Comparison of ENCODE assay signal across 8 mouse cellular contexts in the genomic region with DNA sequence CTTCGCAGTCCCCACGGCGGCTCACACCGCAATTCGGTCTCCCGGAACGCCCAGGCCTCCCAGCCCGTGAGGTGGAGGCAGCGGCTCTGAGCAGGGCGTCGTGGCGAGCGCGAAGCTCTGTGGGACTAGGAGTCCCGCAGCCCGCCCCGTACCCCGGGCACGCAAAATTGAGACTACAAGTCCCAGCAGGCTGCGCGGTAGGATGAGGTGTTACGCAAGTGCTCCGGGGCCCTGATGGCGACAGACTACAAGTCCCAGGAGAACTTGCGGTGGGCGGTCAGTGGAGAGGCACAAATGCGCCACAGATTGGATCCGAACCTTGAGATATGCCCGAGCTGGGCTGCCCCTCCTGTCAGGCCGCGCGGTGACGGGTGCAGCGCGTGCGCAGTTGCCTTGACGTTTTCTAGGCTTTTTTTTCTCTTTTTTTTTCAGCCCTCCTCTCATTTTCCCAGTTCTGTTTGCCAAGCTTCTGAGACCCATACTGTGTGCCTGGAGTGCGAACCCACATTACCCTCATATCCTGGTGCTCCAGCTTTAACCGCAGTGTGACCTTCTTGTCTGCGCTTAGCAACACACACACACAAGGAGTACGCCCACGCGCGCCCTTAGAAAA. TPM values are rescaled to one million over a fixed set of nuclear protein-coding genes. Genes with fewer than 3 reads are reported as not detected.
DNase-seq lines count a peak whose midpoint lies in the region; ATAC-seq and TF ChIP-seq lines count a peak whose summit lies in the region.

No protein-coding gene starts in this region.

- WGBS in bone marrow, adult 2 months = 1% methylated on average over 44 of the region's 44 CpGs
- 2% methylated on average over 44 of the region's 44 CpGs for WGBS in embryonic facial prominence, embryonic 15.5 days
- WGBS in limb, embryonic 14.5 days = 3% methylated on average over 44 of the region's 44 CpGs
- 1% methylated on average over 44 of the region's 44 CpGs for WGBS in midbrain, postnatal 0 days

- peak overlapping the region; percentile 93 for H3K9ac ChIP-seq in embryonic facial prominence, embryonic 15.5 days
- peak overlapping the region; percentile 95 for H3K9ac ChIP-seq in limb, embryonic 14.5 days (ENCODE audit: low read depth, low read length, severe bottlenecking)
- H3K9ac ChIP-seq in midbrain, postnatal 0 days (replicated peaks; ENCODE audit: low read length, poor library complexity, severe bottlenecking) = peak overlapping the region; percentile 88

- peak overlapping the region; percentile 70 for H3K4me3 ChIP-seq in bone marrow, adult 2 months (replicated peaks; ENCODE audit: control insufficient read depth, low read depth, low read length)
- H3K4me3 ChIP-seq in embryonic facial prominence, embryonic 15.5 days (replicated peaks) = peak overlapping the region; percentile 100
- peak overlapping the region; percentile 97 for H3K4me3 ChIP-seq in limb, embryonic 14.5 days (replicated peaks; ENCODE audit: low read length)
- peak overlapping the region; percentile 88 for H3K4me3 ChIP-seq in midbrain, postnatal 0 days (ENCODE audit: low read depth, low read length)

- peaks cover 1% of the 10 kb centered on the region; the same call in 1 of the 2 replicates for H3K4me1 ChIP-seq in bone marrow, adult 2 months (ENCODE audit: control insufficient read depth, insufficient read depth, low read length)
- peaks cover 23% of the 10 kb centered on the region for H3K4me1 ChIP-seq in embryonic facial prominence, embryonic 15.5 days
- H3K4me1 ChIP-seq in limb, embryonic 14.5 days (ENCODE audit: control insufficient read depth, insufficient read depth, low read length) = peaks cover 7% of the 10 kb centered on the region
- H3K4me1 ChIP-seq in midbrain, postnatal 0 days (ENCODE audit: insufficient read depth, low read length) = peaks cover 6% of the 10 kb centered on the region

- H3K27me3 ChIP-seq in embryonic facial prominence, embryonic 15.5 days = no peaks in the 10 kb centered on the region
- H3K27me3 ChIP-seq in limb, embryonic 14.5 days (ENCODE audit: control insufficient read depth, insufficient read depth, low read length) = no peaks in the 10 kb centered on the region
- H3K27me3 ChIP-seq in midbrain, postnatal 0 days (ENCODE audit: insufficient read depth, low read length) = no peaks in the 10 kb centered on the region

- peak; percentile 99 for DNase-seq in A20 (ENCODE audit: low read depth, low spot score)
- DNase-seq in heart, adult 8-10 months (ENCODE audit: low spot score) = peak; percentile 99
- peak; percentile 100 for DNase-seq in kidney, adult 9 months
- DNase-seq in limb, embryonic 14.5 days (ENCODE audit: low spot score) = peak; percentile 99
- peak; percentile 100 for DNase-seq in midbrain, postnatal 0 days (ENCODE audit: low spot score)
- peak; percentile 90 to 97 for DNase-seq in spleen, postnatal 14 days (ENCODE audit: low spot score in 2 of 2)

- no peaks in the 10 kb centered on the region for H3K9me3 ChIP-seq in embryonic facial prominence, embryonic 15.5 days (replicated peaks)
- H3K9me3 ChIP-seq in limb, embryonic 14.5 days (ENCODE audit: control insufficient read depth, low read length) = no peaks in the 10 kb centered on the region
- H3K9me3 ChIP-seq in midbrain, postnatal 0 days (ENCODE audit: low read length) = no peaks in the 10 kb centered on the region

- ATAC-seq in embryonic facial prominence, embryonic 15.5 days (ENCODE audit: insufficient number of reproducible peaks, low FRiP score, low TSS enrichment, low read depth) = peak; percentile 99
- ATAC-seq in limb, embryonic 14.5 days (ENCODE audit: low FRiP score, low read depth) = peak; percentile 99
- ATAC-seq in midbrain, postnatal 0 days (ENCODE audit: low FRiP score) = peak; percentile 98

- H3K36me3 ChIP-seq in embryonic facial prominence, embryonic 15.5 days = 0 out of 2 replicates have a peak, but pooled peaks cover 7% of the 10 kb centered on the region
- peaks cover 15% of the 10 kb centered on the region; the same call in 1 of the 2 replicates for H3K36me3 ChIP-seq in limb, embryonic 14.5 days (ENCODE audit: control insufficient read depth, insufficient read depth, low read length)
- 0 out of 2 replicates have a peak, but pooled peaks cover 7% of the 10 kb centered on the region for H3K36me3 ChIP-seq in midbrain, postnatal 0 days (ENCODE audit: insufficient read depth, low read length)

- peak overlapping the region; percentile 75 for H3K4me2 ChIP-seq in embryonic facial prominence, embryonic 15.5 days (replicated peaks)
- peak overlapping the region; percentile 84 for H3K4me2 ChIP-seq in limb, embryonic 14.5 days (replicated peaks; ENCODE audit: low read depth, low read length, severe bottlenecking)
- H3K4me2 ChIP-seq in midbrain, postnatal 0 days (ENCODE audit: low read depth, low read length, poor library complexity, severe bottlenecking) = peak overlapping the region; percentile 83

- TF ChIP-seq POLR2A in bone marrow, adult 2 months (IDR thresholded peaks at IDR 0.05; ENCODE audit: borderline replicate concordance, control insufficient read depth, low read depth, low read length) = peak; percentile 61; the same call in 1 of the 2 replicates
- peak; percentile 85; the same call in 1 of the 2 replicates for TF ChIP-seq POLR2A in limb, embryonic 14.5 days (IDR thresholded peaks at IDR 0.05; ENCODE audit: borderline replicate concordance, extremely low read depth, insufficient read depth, insufficient read length)

- peak overlapping the region; percentile 82 for H3K27ac ChIP-seq in bone marrow, adult 2 months (ENCODE audit: control insufficient read depth, insufficient read depth, low read depth, low read length, poor library complexity)
- H3K27ac ChIP-seq in embryonic facial prominence, embryonic 15.5 days (replicated peaks) = peak overlapping the region; percentile 88
- H3K27ac ChIP-seq in limb, embryonic 14.5 days (replicated peaks; ENCODE audit: low read depth, low read length) = peak overlapping the region; percentile 79
- H3K27ac ChIP-seq in midbrain, postnatal 0 days (ENCODE audit: low read depth, low read length) = peak overlapping the region; percentile 89

- TF ChIP-seq CTCF in bone marrow, adult 2 months (IDR thresholded peaks at IDR 0.05; ENCODE audit: control insufficient read depth, insufficient read depth, low read length) = no peak
- TF ChIP-seq CTCF in midbrain, postnatal 0 days (IDR thresholded peaks at IDR 0.05) = no peak

RNA-seq across cellular contexts. Expression of a gene that starts 22.8 kb away (rescaled TPM):
- 40.0 and 71.0 TPM in 2 replicates for polyA plus RNA-seq in bone marrow, adult 2 months (2011; ENCODE audit: insufficient read depth, insufficient read length, low replicate concordance, missing spikeins)
- 185 and 200 TPM in 2 replicates for polyA plus RNA-seq in embryonic facial prominence, embryonic 15.5 days (2015; fragmentation: Nextera tagmentation; extraction: Ambion mirVana)
- 100 to 1,000 TPM in 1 of 4 experiments, 10 to 100 TPM in 3; 83.1 to 100 (median 91.5) TPM for total RNA-seq in heart, adult 8-10 months (2022)
- 248 and 275 TPM in 2 replicates for polyA plus RNA-seq in limb, embryonic 14.5 days (2012; rRNA removed)
- polyA plus RNA-seq in limb, embryonic 14.5 days (2014; fragmentation: Nextera tagmentation; extraction: Ambion mirVana) = 204 and 217 TPM in 2 replicates
- 301 and 335 TPM in 2 replicates for total RNA-seq in midbrain, postnatal 0 days (2014; rRNA removed)
- 362 and 412 TPM in 2 replicates for polyA plus RNA-seq in midbrain, postnatal 0 days (2015; fragmentation: Nextera tagmentation; extraction: Ambion mirVana)

RNA-seq across cellular contexts. Expression of a gene that starts 49.8 kb away (rescaled TPM):
- polyA plus RNA-seq in bone marrow, adult 2 months (2011; ENCODE audit: insufficient read depth, insufficient read length, low replicate concordance, missing spikeins) = 1.3 and 3.1 TPM in 2 replicates
- 61.3 and 63.4 TPM in 2 replicates for polyA plus RNA-seq in embryonic facial prominence, embryonic 15.5 days (2015; fragmentation: Nextera tagmentation; extraction: Ambion mirVana)
- total RNA-seq in heart, adult 8-10 months (2022) = 1 to 10 TPM; 2.5 to 3.0 (median 2.6) TPM
- 19.2 and 24.6 TPM in 2 replicates for polyA plus RNA-seq in limb, embryonic 14.5 days (2012; rRNA removed)
- 31.6 and 34.9 TPM in 2 replicates for polyA plus RNA-seq in limb, embryonic 14.5 days (2014; fragmentation: Nextera tagmentation; extraction: Ambion mirVana)
- 99.4 and 108 TPM in 2 replicates for total RNA-seq in midbrain, postnatal 0 days (2014; rRNA removed)
- polyA plus RNA-seq in midbrain, postnatal 0 days (2015; fragmentation: Nextera tagmentation; extraction: Ambion mirVana) = 95.4 and 96.6 TPM in 2 replicates

Comparison
In these comparisons a context has a peak if more than half of its experiments do, and no peak if none do; other contexts are left out.
1. Peak in every context shown above with its lines: DNase-seq, ATAC-seq, H3K4me3 ChIP-seq and H3K27ac ChIP-seq.